Mouse (Mus musculus): ENCODE data around the gene Bub1b. TPM values are rescaled to one million over a fixed set of nuclear protein-coding genes. Genes with fewer than 3 reads are reported as not detected.

The Bub1b gene
- polyA plus RNA-seq, 1 experiment, result 75.2 TPM

DNA sequence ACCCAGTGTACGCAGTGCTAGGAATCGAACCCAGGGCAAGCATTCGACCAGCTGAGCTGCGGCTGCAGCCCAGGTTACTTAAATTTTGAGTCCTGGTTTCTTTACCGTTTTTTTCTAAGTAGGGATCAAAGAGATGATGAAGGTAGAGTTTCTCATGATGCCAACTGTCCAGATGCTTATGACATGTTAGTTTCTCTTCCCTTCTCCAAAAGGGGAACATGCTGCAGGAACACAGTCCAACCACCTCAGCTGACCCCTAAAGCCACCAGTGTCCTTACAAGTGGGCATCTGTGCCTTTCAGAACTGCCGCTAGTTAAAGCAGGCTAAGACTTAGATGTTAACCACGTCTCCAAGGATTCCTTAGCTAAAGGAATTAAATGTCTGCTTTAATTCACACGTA, 30.8 kb upstream of the Bub1b start:
- Histone ChIP-seq H3K4me3 (ENCODE audit: insufficient read depth, low read length) (no peak overlapping the region), H3K27ac (ENCODE audit: insufficient read depth, low read length) (no peak overlapping the region), H3K4me1 (ENCODE audit: control insufficient read depth, insufficient read depth, low read length) (no peaks in the 10 kb centered on the region)
- TF ChIP-seq POLR2A (IDR thresholded peaks at IDR 0.05; ENCODE audit: low read depth, low read length), result no peak
- TF ChIP-seq CTCF (IDR thresholded peaks at IDR 0.05; ENCODE audit: borderline replicate concordance, insufficient read depth, low read length), result no peak

DNA sequence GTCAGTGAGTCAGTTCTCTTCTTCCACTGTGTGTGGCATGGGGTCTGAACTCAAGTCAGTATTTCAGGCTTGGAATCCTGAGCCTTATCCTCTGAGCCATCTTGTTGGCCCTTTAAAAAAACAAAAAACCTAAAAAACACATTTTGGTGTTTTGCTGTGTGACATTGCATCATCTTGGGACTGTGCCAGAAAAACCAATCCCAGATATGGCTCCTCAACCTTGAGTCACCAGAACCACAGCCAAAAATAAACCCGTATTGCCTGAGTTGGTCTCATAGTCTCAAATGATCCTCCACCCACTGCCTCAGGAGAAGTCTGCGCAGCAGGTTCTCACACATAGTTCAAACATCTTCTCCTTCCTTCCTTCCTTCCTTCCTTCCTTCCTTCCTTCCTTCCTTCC, 27.1 kb upstream of the Bub1b start:
- no peak for TF ChIP-seq POLR2A (IDR thresholded peaks at IDR 0.05; ENCODE audit: low read depth, low read length)
- no peak for TF ChIP-seq CTCF (IDR thresholded peaks at IDR 0.05; ENCODE audit: borderline replicate concordance, insufficient read depth, low read length)
- H3K4me1 ChIP-seq (ENCODE audit: control insufficient read depth, insufficient read depth, low read length), result no peaks in the 10 kb centered on the region
- no peak overlapping the region for H3K4me3 ChIP-seq (ENCODE audit: insufficient read depth, low read length)
- H3K27ac ChIP-seq (ENCODE audit: insufficient read depth, low read length), result no peak overlapping the region

DNA sequence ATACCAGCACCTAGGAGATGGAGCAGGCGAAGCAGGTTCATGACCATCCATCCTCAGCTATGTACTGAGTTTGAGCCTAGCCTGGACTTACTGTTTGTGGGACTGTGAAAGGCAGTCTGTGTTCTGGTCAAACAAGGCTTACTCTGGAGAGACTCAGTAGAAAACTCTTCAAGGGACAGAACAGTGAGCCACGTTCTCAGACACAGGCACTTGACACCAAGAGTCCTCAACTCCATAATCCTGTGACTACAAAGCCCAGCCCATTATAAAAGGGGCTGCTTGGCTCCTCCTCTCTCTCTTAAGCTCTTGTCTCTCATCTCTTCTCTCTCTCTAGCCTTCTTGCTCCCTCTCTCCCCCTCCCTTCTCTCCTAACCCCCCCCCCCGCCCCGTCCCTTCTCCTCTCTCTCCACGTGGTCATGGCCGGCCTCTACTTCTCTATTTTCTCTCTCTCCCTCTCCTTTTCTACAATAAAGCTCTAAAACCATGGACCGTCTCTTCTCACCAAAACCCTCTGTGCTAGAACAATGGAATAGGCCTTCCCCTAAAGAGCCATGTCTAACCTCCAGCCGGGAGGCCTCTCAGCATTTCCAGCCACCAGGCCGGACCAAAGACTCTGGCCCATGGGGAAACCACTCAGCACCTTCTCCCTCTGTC, 25.7 kb upstream of the Bub1b start:
- Histone ChIP-seq H3K27ac (ENCODE audit: insufficient read depth, low read length) (no peak overlapping the region), H3K4me1 (ENCODE audit: control insufficient read depth, insufficient read depth, low read length) (no peaks in the 10 kb centered on the region), H3K4me3 (ENCODE audit: insufficient read depth, low read length) (no peak overlapping the region)
- no peak for TF ChIP-seq POLR2A (IDR thresholded peaks at IDR 0.05; ENCODE audit: low read depth, low read length)
- TF ChIP-seq CTCF (IDR thresholded peaks at IDR 0.05; ENCODE audit: borderline replicate concordance, insufficient read depth, low read length), result no peak

DNA sequence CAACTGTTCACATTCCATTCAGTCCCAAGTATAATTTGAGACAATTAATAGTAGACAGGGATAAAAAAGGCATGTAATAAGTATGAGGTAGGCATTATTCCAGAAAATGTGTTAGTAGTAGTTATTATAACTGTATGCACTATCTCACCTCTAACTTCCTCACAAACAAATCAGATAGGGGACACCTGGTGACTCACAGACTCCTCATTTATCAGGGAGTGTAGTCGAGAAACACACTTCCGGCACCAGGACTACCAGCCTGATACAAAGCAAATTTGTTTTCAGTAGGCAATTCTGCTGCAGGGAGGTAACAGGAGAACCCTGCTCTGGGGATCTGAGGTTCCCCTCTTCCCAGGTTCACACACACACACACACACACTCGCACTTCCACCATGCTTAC, 24.9 kb upstream of the Bub1b start:
- no peak overlapping the region for H3K4me3 ChIP-seq (ENCODE audit: insufficient read depth, low read length)
- TF ChIP-seq CTCF (IDR thresholded peaks at IDR 0.05; ENCODE audit: borderline replicate concordance, insufficient read depth, low read length) (no peak), POLR2A (IDR thresholded peaks at IDR 0.05; ENCODE audit: low read depth, low read length) (no peak)
- H3K27ac ChIP-seq (ENCODE audit: insufficient read depth, low read length), result no peak overlapping the region
- H3K4me1 ChIP-seq (ENCODE audit: control insufficient read depth, insufficient read depth, low read length), result no peaks in the 10 kb centered on the region

DNA sequence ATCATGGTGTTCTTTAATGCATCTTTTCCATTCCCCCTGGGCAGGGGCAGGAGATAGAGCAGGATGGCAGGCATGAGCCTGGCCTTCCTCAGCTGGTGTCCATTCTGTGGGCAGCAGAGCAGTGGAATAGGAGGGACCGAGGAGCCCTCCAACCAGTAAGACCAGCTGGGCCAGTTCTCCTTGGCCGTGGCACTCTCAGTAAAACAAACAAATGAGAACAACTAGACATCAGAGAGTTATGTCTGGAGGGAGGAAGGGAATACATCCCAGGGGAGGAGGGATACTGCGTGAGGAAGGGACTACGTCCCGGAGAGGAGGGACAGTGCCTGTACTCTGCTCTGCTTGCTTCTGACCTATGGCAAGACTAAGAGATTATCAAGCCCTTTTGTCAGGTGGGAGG, 12.0 kb upstream of the Bub1b start:
- H3K4me3 ChIP-seq (ENCODE audit: insufficient read depth, low read length), result no peak overlapping the region
- no peak overlapping the region for H3K27ac ChIP-seq (ENCODE audit: insufficient read depth, low read length)
- no peak for TF ChIP-seq POLR2A (IDR thresholded peaks at IDR 0.05; ENCODE audit: low read depth, low read length)
- TF ChIP-seq CTCF (IDR thresholded peaks at IDR 0.05; ENCODE audit: borderline replicate concordance, insufficient read depth, low read length), result no peak
- no peaks in the 10 kb centered on the region for H3K4me1 ChIP-seq (ENCODE audit: control insufficient read depth, insufficient read depth, low read length)

DNA sequence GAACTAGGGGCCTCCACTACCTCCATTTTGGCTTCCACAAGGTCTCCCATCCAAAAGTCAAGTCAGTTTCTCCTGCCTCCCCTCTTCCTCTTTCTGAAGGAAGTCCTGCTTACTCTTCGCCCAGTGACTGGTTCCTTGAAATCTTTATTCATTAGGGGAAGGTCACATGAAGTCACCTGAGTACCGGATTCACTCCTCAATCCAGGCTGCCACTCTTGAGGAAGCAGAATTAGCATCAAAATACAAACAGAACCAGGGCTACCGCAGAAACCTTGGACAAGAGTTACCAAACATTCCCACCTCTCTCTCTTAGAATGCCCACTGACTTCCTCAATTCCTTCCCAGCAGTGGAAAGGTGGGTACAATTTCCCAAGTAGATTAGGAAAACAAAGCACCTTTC, 10.3 kb upstream of the Bub1b start:
- no peak overlapping the region for H3K4me3 ChIP-seq (ENCODE audit: insufficient read depth, low read length)
- H3K27ac ChIP-seq (ENCODE audit: insufficient read depth, low read length), result no peak overlapping the region
- TF ChIP-seq CTCF (IDR thresholded peaks at IDR 0.05; ENCODE audit: borderline replicate concordance, insufficient read depth, low read length) (no peak), POLR2A (IDR thresholded peaks at IDR 0.05; ENCODE audit: low read depth, low read length) (no peak)
- H3K4me1 ChIP-seq (ENCODE audit: control insufficient read depth, insufficient read depth, low read length), result no peaks in the 10 kb centered on the region

DNA sequence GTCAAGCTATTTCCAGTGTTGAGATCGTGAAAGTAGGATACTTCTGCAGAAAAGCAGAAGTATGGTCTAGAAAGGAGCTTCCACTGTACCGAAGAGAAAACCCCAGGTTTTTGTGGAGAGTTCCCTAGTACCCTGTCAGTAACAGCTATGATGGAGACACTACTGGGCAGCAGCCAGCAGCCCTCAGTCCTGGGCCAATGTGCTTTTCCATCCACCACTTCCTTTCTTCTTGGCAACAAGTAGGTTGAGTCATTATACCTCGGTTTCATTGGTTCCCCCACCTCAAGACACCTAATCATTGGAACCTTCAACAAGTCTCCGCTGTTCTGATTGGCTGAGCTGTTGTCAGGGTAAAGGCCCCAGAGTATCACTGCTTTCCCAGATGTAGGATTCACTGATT, 6.9 kb upstream of the Bub1b start:
- Histone ChIP-seq H3K4me1 (ENCODE audit: control insufficient read depth, insufficient read depth, low read length) (no peaks in the 10 kb centered on the region), H3K4me3 (ENCODE audit: insufficient read depth, low read length) (no peak overlapping the region), H3K27ac (ENCODE audit: insufficient read depth, low read length) (no peak overlapping the region)
- no peak for TF ChIP-seq POLR2A (IDR thresholded peaks at IDR 0.05; ENCODE audit: low read depth, low read length)
- no peak for TF ChIP-seq CTCF (IDR thresholded peaks at IDR 0.05; ENCODE audit: borderline replicate concordance, insufficient read depth, low read length)

DNA sequence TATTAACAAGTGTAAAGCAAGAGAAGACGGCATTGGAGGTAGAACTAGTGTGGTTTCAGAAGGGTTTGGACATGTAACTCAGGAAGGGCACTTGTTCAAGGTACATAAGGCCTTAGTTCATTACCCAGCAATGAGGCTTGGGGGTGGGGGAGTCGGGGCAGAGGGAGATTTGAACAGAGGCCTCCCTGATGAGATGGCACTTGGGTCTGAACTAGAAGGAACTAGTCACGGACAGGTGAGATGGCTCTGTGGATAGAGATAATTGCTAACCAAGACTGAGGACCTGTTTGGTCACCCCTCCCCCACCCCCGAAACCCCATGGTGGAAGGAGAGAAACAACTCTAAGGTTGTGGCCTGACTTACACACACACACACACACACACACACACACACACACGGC, 1.1 kb downstream of the Bub1b start:
- TF ChIP-seq CTCF (IDR thresholded peaks at IDR 0.05; ENCODE audit: borderline replicate concordance, insufficient read depth, low read length) (no peak), POLR2A (IDR thresholded peaks at IDR 0.05; ENCODE audit: low read depth, low read length) (no peak)
- Histone ChIP-seq H3K4me1 (ENCODE audit: control insufficient read depth, insufficient read depth, low read length) (no peaks in the 10 kb centered on the region), H3K27ac (ENCODE audit: insufficient read depth, low read length) (no peak overlapping the region), H3K4me3 (ENCODE audit: insufficient read depth, low read length) (peak overlapping the region; percentile 96)

DNA sequence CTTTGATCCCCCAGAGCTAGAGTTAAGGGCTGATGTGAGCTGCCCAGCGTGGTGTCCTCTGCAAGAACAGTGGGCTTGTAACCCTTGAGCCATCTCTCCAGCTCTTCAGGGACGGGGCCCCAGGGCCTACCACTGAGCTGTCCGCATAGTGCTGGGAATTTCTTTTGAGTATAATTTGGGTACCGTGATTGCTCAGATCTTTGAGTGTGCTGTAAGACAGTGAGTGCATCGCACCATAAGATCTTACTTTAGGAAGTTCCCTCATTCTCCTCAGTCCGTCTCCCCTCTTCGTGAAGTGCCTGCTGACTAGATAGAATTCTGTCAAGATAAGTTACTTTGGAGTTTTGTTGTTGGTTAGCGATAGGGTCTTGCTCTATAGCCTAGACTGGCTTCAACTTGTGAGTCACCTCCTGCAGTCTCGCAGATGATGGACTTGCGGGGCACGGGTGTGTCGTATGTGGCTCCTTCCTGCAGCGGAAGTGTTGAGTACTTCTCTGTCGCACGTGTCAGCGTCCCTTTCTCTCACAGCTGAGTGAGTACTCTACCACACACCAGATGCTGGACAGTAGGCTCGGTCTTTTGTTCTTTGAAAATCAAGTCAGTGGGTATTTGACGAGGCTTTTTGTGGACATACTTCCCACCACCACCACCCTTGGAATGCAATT, 3.7 kb downstream of the Bub1b start:
- Histone ChIP-seq H3K27ac (ENCODE audit: insufficient read depth, low read length) (no peak overlapping the region), H3K4me3 (ENCODE audit: insufficient read depth, low read length) (no peak overlapping the region), H3K4me1 (ENCODE audit: control insufficient read depth, insufficient read depth, low read length) (no peaks in the 10 kb centered on the region)
- TF ChIP-seq CTCF (IDR thresholded peaks at IDR 0.05; ENCODE audit: borderline replicate concordance, insufficient read depth, low read length) (no peak), POLR2A (IDR thresholded peaks at IDR 0.05; ENCODE audit: low read depth, low read length) (no peak)

DNA sequence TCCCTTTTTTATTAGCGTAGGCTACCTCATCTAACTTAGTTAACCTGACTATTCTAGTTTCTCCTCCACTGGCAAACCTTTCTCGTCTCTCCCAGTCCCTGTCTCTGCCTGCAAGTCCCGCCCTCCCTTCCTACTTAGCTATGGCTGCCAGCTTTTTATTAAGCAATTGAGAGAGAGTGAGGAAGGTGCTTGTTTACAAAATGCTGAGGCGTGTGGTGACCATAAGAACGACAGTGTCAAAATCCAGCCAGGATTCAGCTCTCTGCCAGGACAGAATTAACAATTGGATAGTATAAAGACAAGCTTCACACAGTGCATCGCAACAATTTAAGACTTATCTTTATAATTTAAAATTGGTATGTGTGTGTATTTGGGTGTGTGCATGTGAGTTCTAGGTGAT, 6.1 kb downstream of the Bub1b start:
- TF ChIP-seq CTCF (IDR thresholded peaks at IDR 0.05; ENCODE audit: borderline replicate concordance, insufficient read depth, low read length) (no peak), POLR2A (IDR thresholded peaks at IDR 0.05; ENCODE audit: low read depth, low read length) (no peak)
- no peak overlapping the region for H3K27ac ChIP-seq (ENCODE audit: insufficient read depth, low read length)
- no peak overlapping the region for H3K4me3 ChIP-seq (ENCODE audit: insufficient read depth, low read length)
- H3K4me1 ChIP-seq (ENCODE audit: control insufficient read depth, insufficient read depth, low read length), result no peaks in the 10 kb centered on the region
